Mouse (Mus musculus) adrenal gland, postnatal 14 days (tissue): Measurements from ENCODE around the gene Ptpn3. TPM values are rescaled to one million over a fixed set of nuclear protein-coding genes. Genes with fewer than 3 reads are reported as not detected.
"Not testable (repeated sequence)": the region's sequence is repeated elsewhere in the genome, so short reads cannot be mapped to it uniquely, and the experiment has no call there.

Experiments
- DNase-seq: peaks from one replicate; pipeline ENCODE4 v3.0.0; 2021; ENCODE audit warnings: mixed read lengths
- total RNA-seq: library from RNA; stranded (reverse); gene quantifications from 2 replicates; pipeline ENCODE4 v1.2.3, GENCODE M21; 2021

Ptpn3 gene
- total RNA-seq, 1 experiment from 2014 or later: 19.0 TPM

GRCm38 (mm10) chr4:57299701-57300468 is 1.8 kb downstream of the Ptpn3 start:
- DNase-seq: peak; percentile 82

- no peak for DNase-seq
Observed at GRCm38 (mm10) chr4:57299308-57299700, 2.3 kb downstream of the Ptpn3 start.

GRCm38 (mm10) chr4:57298181-57298580 is 3.5 kb downstream of the Ptpn3 start:
- no peak for DNase-seq

- peak; percentile 91 for DNase-seq
Observed at GRCm38 (mm10) chr4:57294971-57295656, 6.5 kb downstream of the Ptpn3 start.

- DNase-seq: no peak
Observed at GRCm38 (mm10) chr4:57292670-57293069, 9.0 kb downstream of the Ptpn3 start.

- DNase-seq: no peak
Observed at GRCm38 (mm10) chr4:57290049-57290448, 11.6 kb downstream of the Ptpn3 start.

GRCm38 (mm10) chr4:57287808-57288207 is 13.8 kb downstream of the Ptpn3 start:
- DNase-seq: no peak

GRCm38 (mm10) chr4:57285251-57285650 is 16.4 kb downstream of the Ptpn3 start:
- DNase-seq: no peak

- no peak for DNase-seq
Observed at GRCm38 (mm10) chr4:57283189-57283588, 18.4 kb downstream of the Ptpn3 start.

- DNase-seq: no peak
Observed at GRCm38 (mm10) chr4:57282630-57283029, 19.0 kb downstream of the Ptpn3 start.

- DNase-seq: no peak
Observed at GRCm38 (mm10) chr4:57282179-57282578, 19.5 kb downstream of the Ptpn3 start.

GRCm38 (mm10) chr4:57280888-57281287 is 20.7 kb downstream of the Ptpn3 start:
- peak; percentile 69 for DNase-seq

GRCm38 (mm10) chr4:57279229-57279628 is 22.4 kb downstream of the Ptpn3 start:
- peak; percentile 58 for DNase-seq

GRCm38 (mm10) chr4:57278812-57279211 is 22.8 kb downstream of the Ptpn3 start:
- no peak for DNase-seq

GRCm38 (mm10) chr4:57277671-57278070 is 24.0 kb downstream of the Ptpn3 start:
- no peak for DNase-seq

GRCm38 (mm10) chr4:57275116-57275743 is 26.4 kb downstream of the Ptpn3 start:
- DNase-seq: peak; percentile 82

GRCm38 (mm10) chr4:57273532-57274502 is 27.8 kb downstream of the Ptpn3 start:
- DNase-seq: peak; percentile 46

GRCm38 (mm10) chr4:57270991-57271390 is 30.6 kb downstream of the Ptpn3 start:
- no peak for DNase-seq

GRCm38 (mm10) chr4:57270489-57270888 is 31.1 kb downstream of the Ptpn3 start:
- not testable (repeated sequence) for DNase-seq

- no peak for DNase-seq
Observed at GRCm38 (mm10) chr4:57269344-57269743, 32.3 kb downstream of the Ptpn3 start.

- peak; percentile 37 for DNase-seq
Observed at GRCm38 (mm10) chr4:57268330-57268729, 33.3 kb downstream of the Ptpn3 start.

GRCm38 (mm10) chr4:57266389-57266788 is 35.2 kb downstream of the Ptpn3 start:
- DNase-seq: no peak
